In genomic region chr11:120642939-120643600, GRCm38 (mm10) we compare ENCODE assay signal across 8 mouse cellular contexts. TPM values are rescaled to one million over a fixed set of nuclear protein-coding genes. Genes with fewer than 3 reads are reported as not detected.
DNase-seq lines count a peak whose midpoint lies in the region; ATAC-seq and TF ChIP-seq lines count a peak whose summit lies in the region.

No protein-coding gene starts in this region.

- H3K4me1 ChIP-seq in heart, embryonic 14.5 days (ENCODE audit: control insufficient read depth in 2 of 2, insufficient read depth in 2 of 2, low read length in 2 of 2): peaks cover 13 to 17% of the 10 kb centered on the region in 2 experiments
- H3K4me1 ChIP-seq in ES-Bruce4 (ENCODE audit: control insufficient read depth, insufficient read depth, low read length): peaks cover 9% of the 10 kb centered on the region
- peaks cover 42% of the 10 kb centered on the region for H3K4me1 ChIP-seq in forebrain, embryonic 10.5 days
- peaks cover 30% of the 10 kb centered on the region for H3K4me1 ChIP-seq in limb, embryonic 15.5 days
- H3K4me1 ChIP-seq in stomach, embryonic 14.5 days (ENCODE audit: control insufficient read depth, insufficient read depth, low read length): peaks cover 17% of the 10 kb centered on the region

- peak overlapping the region; percentile 91 for H3K4me2 ChIP-seq in heart, embryonic 14.5 days (ENCODE audit: low read length)
- peak overlapping the region; percentile 90 for H3K4me2 ChIP-seq in limb, embryonic 15.5 days
- H3K4me2 ChIP-seq in stomach, embryonic 14.5 days (replicated peaks; ENCODE audit: low read depth, low read length): peak overlapping the region; percentile 94

- peak overlapping the region; percentile 52 for H3K4me3 ChIP-seq in heart, embryonic 14.5 days (ENCODE audit: control insufficient read depth in 1 of 2, insufficient read depth in 1 of 2, low read depth in 1 of 2, low read length in 2 of 2)
- peak overlapping the region; percentile 69 for H3K4me3 ChIP-seq in ES-Bruce4 (ENCODE audit: low read depth, low read length)
- H3K4me3 ChIP-seq in forebrain, embryonic 10.5 days: peak overlapping the region; percentile 66
- peak overlapping the region; percentile 56 for H3K4me3 ChIP-seq in limb, embryonic 15.5 days
- H3K4me3 ChIP-seq in stomach, embryonic 14.5 days (ENCODE audit: low read depth, low read length): peak overlapping the region; percentile 43

- TF ChIP-seq POLR2A in ES-Bruce4 (IDR thresholded peaks at IDR 0.05; ENCODE audit: insufficient read depth, low read length): no peak

- intact Hi-C loops in left cerebral cortex, postnatal 10 days (cut with DNase I): no loop called here

- ATAC-seq in heart, embryonic 14.5 days (ENCODE audit: insufficient number of reproducible peaks, insufficient read depth, low FRiP score, low read depth): peak; percentile 33; the same call in 1 of the 2 replicates
- peak; percentile 25 for ATAC-seq in limb, embryonic 15.5 days (ENCODE audit: insufficient number of reproducible peaks, low FRiP score, low TSS enrichment, low read depth)
- ATAC-seq in stomach, embryonic 14.5 days (ENCODE audit: insufficient number of reproducible peaks, insufficient read depth, low FRiP score, low read depth): peak; percentile 35

- no peaks in the 10 kb centered on the region for H3K9me3 ChIP-seq in heart, embryonic 14.5 days (ENCODE audit: control insufficient read depth, low read length)
- H3K9me3 ChIP-seq in ES-Bruce4 (replicated peaks; ENCODE audit: control insufficient read depth, insufficient read depth, low read length, poor library complexity, severe bottlenecking): no peaks in the 10 kb centered on the region
- no peaks in the 10 kb centered on the region for H3K9me3 ChIP-seq in forebrain, embryonic 10.5 days
- H3K9me3 ChIP-seq in limb, embryonic 15.5 days: no peaks in the 10 kb centered on the region
- no peaks in the 10 kb centered on the region for H3K9me3 ChIP-seq in stomach, embryonic 14.5 days (ENCODE audit: control insufficient read depth, low read depth, low read length)

- peak overlapping the region; percentile 78 for H3K9ac ChIP-seq in heart, embryonic 14.5 days (ENCODE audit: low read length)
- H3K9ac ChIP-seq in ES-Bruce4 (ENCODE audit: low read depth, poor library complexity, severe bottlenecking): peak overlapping the region; percentile 68
- peak overlapping the region; percentile 62 for H3K9ac ChIP-seq in limb, embryonic 15.5 days
- peak overlapping the region; percentile 63 for H3K9ac ChIP-seq in stomach, embryonic 14.5 days (replicated peaks; ENCODE audit: low read depth, low read length)

- H3K27me3 ChIP-seq in heart, embryonic 14.5 days (ENCODE audit: control insufficient read depth, insufficient read depth, low read length): no peaks in the 10 kb centered on the region
- H3K27me3 ChIP-seq in ES-Bruce4 (ENCODE audit: control insufficient read depth, insufficient read depth, low read length, poor library complexity, severe bottlenecking): no peaks in the 10 kb centered on the region
- peaks cover 33% of the 10 kb centered on the region for H3K27me3 ChIP-seq in forebrain, embryonic 10.5 days (ENCODE audit: poor library complexity, severe bottlenecking)
- H3K27me3 ChIP-seq in limb, embryonic 15.5 days: peaks cover 11% of the 10 kb centered on the region
- H3K27me3 ChIP-seq in stomach, embryonic 14.5 days (ENCODE audit: control insufficient read depth, insufficient read depth, low read length): no peaks in the 10 kb centered on the region

- DNase-seq in heart, adult 9 months (ENCODE audit: low spot score in 2 of 2): no peak
- DNase-seq in forebrain, embryonic 10.5 days (ENCODE audit: extremely low spot score, low spot score): no peak
- no peak for DNase-seq in left cerebral cortex, postnatal 10 days (ENCODE audit: extremely low spot score in 1 of 2, low spot score in 2 of 2)
- DNase-seq in layer of hippocampus, adult 9-11 months: no peak

- TF ChIP-seq CTCF in ES-Bruce4 (IDR thresholded peaks at IDR 0.05; ENCODE audit: low read depth, low read length): no peak

- no peak overlapping the region; a peak in 1 of 4 replicates for H3K27ac ChIP-seq in heart, embryonic 14.5 days (replicated peaks in 1 of 2; ENCODE audit: control insufficient read depth in 1 of 2, insufficient read depth in 1 of 2, low read depth in 2 of 2, low read length in 2 of 2)
- H3K27ac ChIP-seq in ES-Bruce4 (ENCODE audit: insufficient read depth, low read length): no peak overlapping the region
- peak overlapping the region; percentile 87 for H3K27ac ChIP-seq in forebrain, embryonic 10.5 days
- H3K27ac ChIP-seq in limb, embryonic 15.5 days: peak overlapping the region; percentile 87
- peak overlapping the region; percentile 27; the same call in 1 of the 2 replicates for H3K27ac ChIP-seq in stomach, embryonic 14.5 days (ENCODE audit: low read length)

- no peak for TF ChIP-seq EP300 in ES-Bruce4 (IDR thresholded peaks at IDR 0.05; ENCODE audit: insufficient read depth, low read depth, low read length)

- H3K36me3 ChIP-seq in heart, embryonic 14.5 days (ENCODE audit: control insufficient read depth, insufficient read depth, low read length): no peaks in the 10 kb centered on the region
- no peaks in the 10 kb centered on the region for H3K36me3 ChIP-seq in ES-Bruce4 (ENCODE audit: control insufficient read depth, insufficient read depth, low read length, poor library complexity, severe bottlenecking)
- no peaks in the 10 kb centered on the region for H3K36me3 ChIP-seq in forebrain, embryonic 10.5 days (replicated peaks)
- no peaks in the 10 kb centered on the region for H3K36me3 ChIP-seq in limb, embryonic 15.5 days
- no peaks in the 10 kb centered on the region for H3K36me3 ChIP-seq in stomach, embryonic 14.5 days (ENCODE audit: control insufficient read depth, insufficient read depth, low read length)

- 2% methylated on average over 18 of the region's 18 CpGs for WGBS in heart, embryonic 14.5 days
- 5% methylated on average over 18 of the region's 18 CpGs for WGBS in forebrain, embryonic 10.5 days
- under 1% methylated on average over 18 of the region's 18 CpGs for WGBS in limb, embryonic 15.5 days
- WGBS in stomach, embryonic 14.5 days: under 1% methylated on average over 18 of the region's 18 CpGs

RNA-seq across cellular contexts. Expression of gene Pycr1, which starts 0.5 kb away (rescaled TPM):
- polyA plus RNA-seq in heart, embryonic 14.5 days (2014; fragmentation: Nextera tagmentation; extraction: Ambion mirVana): 17.1 and 22.3 TPM in 2 replicates
- polyA plus RNA-seq in ES-Bruce4 (2011; ENCODE audit: insufficient read depth, insufficient read length, low read depth, missing spikeins): 41.7 and 55.3 TPM in 2 replicates
- 37.5 and 40.5 TPM in 2 replicates for polyA plus RNA-seq in forebrain, embryonic 10.5 days (2016; fragmentation: Nextera tagmentation; extraction: Ambion mirVana)
- 61.6 and 72.1 TPM in 2 replicates for polyA plus RNA-seq in limb, embryonic 15.5 days (2015; fragmentation: Nextera tagmentation; extraction: Ambion mirVana)
- polyA plus RNA-seq in stomach, embryonic 14.5 days (2014; fragmentation: Nextera tagmentation; extraction: Ambion mirVana): 28.1 and 28.6 TPM in 2 replicates
- total RNA-seq in left cerebral cortex, postnatal 10 days (2021): 1 to 10 TPM; 3.0 to 3.8 TPM

RNA-seq across cellular contexts. Expression of gene Myadml2, which starts 4.9 kb away (rescaled TPM):
- polyA plus RNA-seq in heart, embryonic 14.5 days (2014; fragmentation: Nextera tagmentation; extraction: Ambion mirVana): 19.4 and 19.5 TPM in 2 replicates
- polyA plus RNA-seq in ES-Bruce4 (2011; ENCODE audit: insufficient read depth, insufficient read length, low read depth, missing spikeins): not detected in 2 replicates
- not detected in 2 replicates for polyA plus RNA-seq in forebrain, embryonic 10.5 days (2016; fragmentation: Nextera tagmentation; extraction: Ambion mirVana)
- 0.61 and 4.0 TPM in 2 replicates for polyA plus RNA-seq in limb, embryonic 15.5 days (2015; fragmentation: Nextera tagmentation; extraction: Ambion mirVana)
- not detected in 2 replicates for polyA plus RNA-seq in stomach, embryonic 14.5 days (2014; fragmentation: Nextera tagmentation; extraction: Ambion mirVana)
- total RNA-seq in left cerebral cortex, postnatal 10 days (2021): 1 to 10 TPM; 3.1 to 3.5 TPM

RNA-seq across cellular contexts. Expression of gene Mafg, which starts 9.7 kb away (rescaled TPM):
- 16.6 and 18.1 TPM in 2 replicates for polyA plus RNA-seq in heart, embryonic 14.5 days (2014; fragmentation: Nextera tagmentation; extraction: Ambion mirVana)
- 48.0 and 53.0 TPM in 2 replicates for polyA plus RNA-seq in ES-Bruce4 (2011; ENCODE audit: insufficient read depth, insufficient read length, low read depth, missing spikeins)
- polyA plus RNA-seq in forebrain, embryonic 10.5 days (2016; fragmentation: Nextera tagmentation; extraction: Ambion mirVana): 20.2 and 22.7 TPM in 2 replicates
- 26.6 and 32.9 TPM in 2 replicates for polyA plus RNA-seq in limb, embryonic 15.5 days (2015; fragmentation: Nextera tagmentation; extraction: Ambion mirVana)
- 21.2 and 25.0 TPM in 2 replicates for polyA plus RNA-seq in stomach, embryonic 14.5 days (2014; fragmentation: Nextera tagmentation; extraction: Ambion mirVana)
- 10 to 100 TPM; 84.4 to 84.7 TPM for total RNA-seq in left cerebral cortex, postnatal 10 days (2021)

RNA-seq across cellular contexts. Expression of gene Notum, which starts 17.9 kb away (rescaled TPM):
- 1.1 and 1.6 TPM in 2 replicates for polyA plus RNA-seq in heart, embryonic 14.5 days (2014; fragmentation: Nextera tagmentation; extraction: Ambion mirVana)
- 2.3 and 5.1 TPM in 2 replicates for polyA plus RNA-seq in ES-Bruce4 (2011; ENCODE audit: insufficient read depth, insufficient read length, low read depth, missing spikeins)
- 0.57 and 0.75 TPM in 2 replicates for polyA plus RNA-seq in forebrain, embryonic 10.5 days (2016; fragmentation: Nextera tagmentation; extraction: Ambion mirVana)
- polyA plus RNA-seq in limb, embryonic 15.5 days (2015; fragmentation: Nextera tagmentation; extraction: Ambion mirVana): 4.8 and 5.4 TPM in 2 replicates
- 14.0 and 14.2 TPM in 2 replicates for polyA plus RNA-seq in stomach, embryonic 14.5 days (2014; fragmentation: Nextera tagmentation; extraction: Ambion mirVana)
- total RNA-seq in left cerebral cortex, postnatal 10 days (2021): 1 to 10 TPM; 4.2 to 5.7 TPM

RNA-seq across cellular contexts. Expression of gene Sirt7, which starts 18.0 kb away (rescaled TPM):
- polyA plus RNA-seq in heart, embryonic 14.5 days (2014; fragmentation: Nextera tagmentation; extraction: Ambion mirVana): 17.6 and 18.5 TPM in 2 replicates
- polyA plus RNA-seq in ES-Bruce4 (2011; ENCODE audit: insufficient read depth, insufficient read length, low read depth, missing spikeins): 10.8 and 11.1 TPM in 2 replicates
- polyA plus RNA-seq in forebrain, embryonic 10.5 days (2016; fragmentation: Nextera tagmentation; extraction: Ambion mirVana): 30.1 and 32.8 TPM in 2 replicates
- 32.9 and 33.4 TPM in 2 replicates for polyA plus RNA-seq in limb, embryonic 15.5 days (2015; fragmentation: Nextera tagmentation; extraction: Ambion mirVana)
- polyA plus RNA-seq in stomach, embryonic 14.5 days (2014; fragmentation: Nextera tagmentation; extraction: Ambion mirVana): 31.1 and 36.1 TPM in 2 replicates
- total RNA-seq in left cerebral cortex, postnatal 10 days (2021): 10 to 100 TPM; 37.5 to 40.6 TPM

Comparison
In these comparisons a context has a peak if more than half of its experiments do, and no peak if none do; other contexts are left out.
1. H3K27ac ChIP-seq: peak in forebrain, embryonic 10.5 days (single experiment), limb, embryonic 15.5 days (single experiment) and stomach, embryonic 14.5 days (single experiment); none in heart, embryonic 14.5 days (0 of 2) and ES-Bruce4 (single experiment).
2. Peak in every context shown above with its lines, with median percentiles within 50 percentile points of each other: ATAC-seq, H3K4me2 ChIP-seq, H3K4me3 ChIP-seq and H3K9ac ChIP-seq.